Comparison of ENCODE assay signal across 11 mouse cellular contexts in genomic region chr2:176486683-176487082, GRCm38 (mm10). TPM values are rescaled to one million over a fixed set of nuclear protein-coding genes. Genes with fewer than 3 reads are reported as not detected.
DNase-seq lines count a peak whose midpoint lies in the region; ATAC-seq and TF ChIP-seq lines count a peak whose summit lies in the region.
"Not testable (repeated sequence)": the region's sequence is repeated elsewhere in the genome, so short reads cannot be mapped to it uniquely, and the experiment has no call there.
"Had no signal": no experiment of that assay in that cellular context is flagged by ENCODE, and none has a peak within 500 bp of the region (broad histone marks: within the 10 kb centered on the region; RNA-seq: fewer than 3 reads in every experiment).

Gene Gm14434 (minus strand): TSS chr2:176486783.

- not testable (repeated sequence) for TF ChIP-seq CTCF in bone marrow macrophage, adult 2 months (IDR thresholded peaks at IDR 0.05; ENCODE audit: low read depth, low read length); cortical plate, adult 2 months (IDR thresholded peaks at IDR 0.05; ENCODE audit: extremely low read depth, insufficient read depth, low read length)

- not testable (repeated sequence) for H3K9me3 ChIP-seq in forebrain, embryonic 14.5 days (replicated peaks; ENCODE audit: control insufficient read depth, low read length); hindbrain, embryonic 15.5 days; intestine, embryonic 15.5 days; midbrain, embryonic 16.5 days (replicated peaks; ENCODE audit: control insufficient read depth, low read length, poor library complexity, severe bottlenecking)

- not testable (repeated sequence) for H3K4me3 ChIP-seq in bone marrow macrophage, adult 2 months (ENCODE audit: insufficient read depth, low read length); cortical plate, adult 2 months (ENCODE audit: insufficient read depth, low read length); forebrain, embryonic 14.5 days (ENCODE audit: low read depth, low read length); hindbrain, embryonic 15.5 days; intestine, embryonic 15.5 days (replicated peaks); midbrain, embryonic 16.5 days (ENCODE audit: low read depth, low read length)

- H3K36me3 ChIP-seq in forebrain, embryonic 14.5 days (ENCODE audit: control insufficient read depth, insufficient read depth, low read length); hindbrain, embryonic 15.5 days; intestine, embryonic 15.5 days; midbrain, embryonic 16.5 days (ENCODE audit: control insufficient read depth, insufficient read depth, low read length): not testable (repeated sequence)

- not testable (repeated sequence) for DNase-seq in forebrain, embryonic 14.5 days (ENCODE audit: low spot score); thymus, postnatal 0 days (ENCODE audit: low spot score)

- no CpG with 5 or more reads among the region's 4 CpGs for WGBS in forebrain, embryonic 14.5 days
- WGBS in hindbrain, embryonic 15.5 days: no CpG with 5 or more reads among the region's 4 CpGs
- WGBS in intestine, embryonic 15.5 days: no CpG with 5 or more reads among the region's 4 CpGs
- WGBS in midbrain, embryonic 16.5 days: no CpG with 5 or more reads among the region's 4 CpGs

- H3K4me2 ChIP-seq in forebrain, embryonic 14.5 days (ENCODE audit: low read length); hindbrain, embryonic 15.5 days; intestine, embryonic 15.5 days (replicated peaks); midbrain, embryonic 16.5 days (ENCODE audit: low read length): not testable (repeated sequence)

- H3K4me1 ChIP-seq in bone marrow macrophage, adult 2 months (ENCODE audit: control insufficient read depth, insufficient read depth, low read length); cortical plate, adult 2 months (ENCODE audit: control insufficient read depth, insufficient read depth, low read length); forebrain, embryonic 14.5 days (ENCODE audit: control insufficient read depth, insufficient read depth, low read length); hindbrain, embryonic 15.5 days (replicated peaks); intestine, embryonic 15.5 days (replicated peaks); midbrain, embryonic 16.5 days (ENCODE audit: control insufficient read depth, insufficient read depth, low read length): not testable (repeated sequence)

- not testable (repeated sequence) for H3K27me3 ChIP-seq in forebrain, embryonic 14.5 days (replicated peaks; ENCODE audit: control insufficient read depth, insufficient read depth, low read length); hindbrain, embryonic 15.5 days; intestine, embryonic 15.5 days (replicated peaks); midbrain, embryonic 16.5 days (ENCODE audit: control insufficient read depth, insufficient read depth, low read depth, low read length)

- H3K27ac ChIP-seq in bone marrow macrophage, adult 2 months (ENCODE audit: insufficient read depth, low read depth, low read length); cortical plate, adult 2 months (ENCODE audit: insufficient read depth, low read length); forebrain, embryonic 14.5 days (ENCODE audit: low read depth, low read length); hindbrain, embryonic 15.5 days (replicated peaks); intestine, embryonic 15.5 days; midbrain, embryonic 16.5 days (ENCODE audit: low read length): not testable (repeated sequence)

- TF ChIP-seq POLR2A in bone marrow macrophage, adult 2 months (IDR thresholded peaks at IDR 0.05; ENCODE audit: borderline replicate concordance, low read depth, low read length); cortical plate, adult 2 months (IDR thresholded peaks at IDR 0.05; ENCODE audit: extremely low read depth, insufficient read depth, low read length): not testable (repeated sequence)

- not testable (repeated sequence) for H3K9ac ChIP-seq in forebrain, embryonic 14.5 days (ENCODE audit: low read length); hindbrain, embryonic 15.5 days; intestine, embryonic 15.5 days; midbrain, embryonic 16.5 days (ENCODE audit: low read depth, low read length)

- not testable (repeated sequence) for ATAC-seq in forebrain, embryonic 14.5 days; hematopoietic stem cell, adult 5-6 weeks (replicated peaks in 1 of 2; ENCODE audit: insufficient read depth in 1 of 2, low FRiP score in 2 of 2, low TSS enrichment in 1 of 2, low read depth in 1 of 2, poor library complexity in 2 of 2, severe bottlenecking in 2 of 2); hindbrain, embryonic 15.5 days (ENCODE audit: low FRiP score, low read depth); intestine, embryonic 15.5 days; midbrain, embryonic 16.5 days

RNA-seq across cellular contexts. Expression of gene Gm14434, which starts in this region (rescaled TPM):
- 11.2 and 12.9 TPM in 2 replicates for polyA plus RNA-seq in bone marrow macrophage, adult 2 months (2012; ENCODE audit: insufficient read depth, insufficient read length, missing spikeins)
- 16.8 and 17.2 TPM in 2 replicates for polyA plus RNA-seq in cortical plate, adult 2 months (2012; rRNA removed)
- polyA plus RNA-seq in forebrain, embryonic 14.5 days (2014; fragmentation: Nextera tagmentation; extraction: Ambion mirVana): 28.0 and 29.1 TPM in 2 replicates
- 14.1 TPM in 1 of 2 replicates, not detected in the other for total RNA-seq in hematopoietic stem cell, adult 5-6 weeks (2017)
- polyA plus RNA-seq in hindbrain, embryonic 15.5 days (2015; fragmentation: Nextera tagmentation; extraction: Ambion mirVana): 19.5 and 24.8 TPM in 2 replicates
- polyA plus RNA-seq in intestine, embryonic 15.5 days (2015; fragmentation: Nextera tagmentation; extraction: Ambion mirVana): 1.6 and 14.1 TPM in 2 replicates
- 3.1 and 10.8 TPM in 2 replicates for polyA plus RNA-seq in midbrain, embryonic 16.5 days (2015; fragmentation: Nextera tagmentation; extraction: Ambion mirVana)
- 20.6 and 23.1 TPM in 2 replicates for polyA plus RNA-seq in thymus, postnatal 0 days (2015; fragmentation: Nextera tagmentation; extraction: Ambion mirVana)
- total RNA-seq: adrenal gland, postnatal 14 days; gastrocnemius, adult 2 months; gastrocnemius, postnatal 25 days had no signal
